Mouse (Mus musculus): ENCODE data around the gene Smdt1.

GRCm38 (mm10) chr15:82298764-82299561 lies 39.8 kb upstream of the Smdt1 start, which contains the start of gene Wbp2nl:
- TF ChIP-seq CTCF (IDR thresholded peaks at IDR 0.05; ENCODE audit: low read depth, low read length) (no peak), EP300 (IDR thresholded peaks at IDR 0.05; ENCODE audit: insufficient read depth, low read depth, low read length) (no peak)

All from ES-Bruce4 (cell line).